Mouse (Mus musculus) liver, embryonic 16.5 days (tissue): Measurements from ENCODE around the gene Slc38a3. TPM values are rescaled to one million over a fixed set of nuclear protein-coding genes. Genes with fewer than 3 reads are reported as not detected.

Experiments
- ATAC-seq: fragments of 200-750 bp; cut with Nextera tagmentation; 2 replicates; pipeline ENCODE4 v1.8.0; 2017; ENCODE audit warnings: low read depth, mild to moderate bottlenecking, moderate number of reproducible peaks, moderate library complexity
- H3K27ac ChIP-seq: fragments of 300-500 bp; sonication (generic); 2 replicates; pipeline ENCODE4 v1.5.1; 2014; ENCODE audit warnings: mild to moderate bottlenecking, low read length
- H3K27me3 ChIP-seq: fragments of 300-500 bp; sonication (generic); 2 replicates; pipeline ENCODE4 v1.6.1; 2014; ENCODE audit warnings: low read depth, low read length, mixed read lengths; ENCODE audit not compliant: control insufficient read depth, insufficient read depth
- H3K36me3 ChIP-seq: fragments of 300-500 bp; sonication (generic); 2 replicates; pipeline ENCODE4 v1.6.1; 2014; ENCODE audit warnings: mild to moderate bottlenecking; ENCODE audit not compliant: control insufficient read depth, insufficient read depth
- H3K4me1 ChIP-seq: fragments of 300-500 bp; sonication (generic); 2 replicates; pipeline ENCODE4 v1.6.1; 2014; ENCODE audit warnings: low read depth, low read length, mixed read lengths; ENCODE audit not compliant: control insufficient read depth
- H3K4me2 ChIP-seq: fragments of 300-500 bp; sonication (generic); 2 replicates; pipeline ENCODE4 v1.6.1; 2014; ENCODE audit warnings: low read depth, low read length, mixed read lengths
- H3K4me3 ChIP-seq: fragments of 300-500 bp; sonication (generic); 2 replicates; pipeline ENCODE4 v1.5.1; 2014; ENCODE audit warnings: low read depth, mild to moderate bottlenecking, low read length
- H3K9ac ChIP-seq: fragments of 300-500 bp; sonication (generic); 2 replicates; pipeline ENCODE4 v1.6.1; 2014; ENCODE audit warnings: low read depth, low read length
- H3K9me3 ChIP-seq: fragments of 300-500 bp; sonication (generic); replicated peaks from 2 replicates; pipeline ENCODE4 v1.6.1; 2016; ENCODE audit warnings: low read length; ENCODE audit not compliant: control insufficient read depth
- WGBS: fragments of 180-500 bp; shearing (Covaris S2); extraction: QIAGEN DNeasy Blood & Tissue Kit; methylation state at CpG from one replicate; pipeline ENCODE4 v1.1.7; 2014; ENCODE audit not compliant: insufficient replicate concordance; 5-methylcytosine and 5-hydroxymethylcytosine counted together
- polyA plus RNA-seq: library from polyadenylated mRNA; unstranded; fragments of >200 nt; fragmentation: Nextera tagmentation; extraction: Ambion mirVana; gene quantifications from 2 replicates; pipeline ENCODE4 v1.2.1, GENCODE M21; 2015

Gene Slc38a3
- polyA plus RNA-seq, 1 experiment from 2014 or later = 75.2 TPM

GRCm38 (mm10) chr9:107696845-107697610 is 27.7 kb upstream of the Slc38a3 start:
- no peak overlapping the region for H3K4me2 ChIP-seq
- WGBS = 41% methylated on average over 9 of the region's 9 CpGs
- no peak overlapping the region for H3K9ac ChIP-seq
- no peaks in the 10 kb centered on the region; the same call in 1 of the 2 replicates for H3K27me3 ChIP-seq
- no peaks in the 10 kb centered on the region for H3K36me3 ChIP-seq
- H3K9me3 ChIP-seq = no peaks in the 10 kb centered on the region
- no peaks in the 10 kb centered on the region for H3K4me1 ChIP-seq
- no peak overlapping the region for H3K27ac ChIP-seq
- no peak overlapping the region for H3K4me3 ChIP-seq
- no peak for ATAC-seq

DNA sequence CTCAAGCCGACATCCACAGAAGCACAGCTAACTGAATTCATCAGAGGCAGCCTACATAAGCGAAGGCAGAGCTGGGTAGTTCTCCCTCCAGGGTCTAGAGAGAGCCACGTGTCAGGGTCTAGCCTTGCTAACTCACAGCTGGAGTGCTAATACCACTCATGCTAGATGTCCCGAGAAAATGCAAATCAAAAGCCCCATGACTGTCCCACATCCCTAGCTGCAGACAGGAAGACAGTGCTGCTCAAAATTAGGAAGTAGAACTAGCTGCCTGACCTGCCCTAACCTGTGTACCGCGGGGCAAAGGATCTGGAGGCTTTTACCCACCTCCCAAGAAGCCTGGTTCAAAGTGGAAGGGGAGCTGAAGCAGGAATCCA is 26.8 kb upstream of the Slc38a3 start:
- H3K4me2 ChIP-seq = no peak overlapping the region
- no peaks in the 10 kb centered on the region; the same call in 1 of the 2 replicates for H3K27me3 ChIP-seq
- WGBS = 18% methylated on average over 6 of the region's 6 CpGs
- H3K36me3 ChIP-seq = no peaks in the 10 kb centered on the region
- H3K9ac ChIP-seq = no peak overlapping the region
- ATAC-seq = no peak
- no peak overlapping the region for H3K27ac ChIP-seq
- no peaks in the 10 kb centered on the region for H3K4me1 ChIP-seq
- H3K9me3 ChIP-seq = no peaks in the 10 kb centered on the region
- H3K4me3 ChIP-seq = no peak overlapping the region

GRCm38 (mm10) chr9:107695441-107696105 is 26.2 kb upstream of the Slc38a3 start:
- H3K27me3 ChIP-seq = no peaks in the 10 kb centered on the region; the same call in 1 of the 2 replicates
- no peak overlapping the region for H3K27ac ChIP-seq
- ATAC-seq = no peak
- H3K4me1 ChIP-seq = no peaks in the 10 kb centered on the region
- H3K9me3 ChIP-seq = no peaks in the 10 kb centered on the region
- 64% methylated on average over 12 of the region's 12 CpGs for WGBS
- H3K4me2 ChIP-seq = no peak overlapping the region
- no peak overlapping the region for H3K4me3 ChIP-seq
- no peak overlapping the region for H3K9ac ChIP-seq
- no peaks in the 10 kb centered on the region for H3K36me3 ChIP-seq

- no peak overlapping the region for H3K4me2 ChIP-seq
- WGBS = 48% methylated on average over 7 of the region's 7 CpGs
- ATAC-seq = no peak
- H3K4me1 ChIP-seq = no peaks in the 10 kb centered on the region
- no peaks in the 10 kb centered on the region for H3K36me3 ChIP-seq
- H3K27me3 ChIP-seq = no peaks in the 10 kb centered on the region; the same call in 1 of the 2 replicates
- H3K9ac ChIP-seq = no peak overlapping the region
- no peaks in the 10 kb centered on the region for H3K9me3 ChIP-seq
- H3K27ac ChIP-seq = no peak overlapping the region
- no peak overlapping the region for H3K4me3 ChIP-seq
Observed at GRCm38 (mm10) chr9:107694627-107695026, 25.3 kb upstream of the Slc38a3 start.

DNA sequence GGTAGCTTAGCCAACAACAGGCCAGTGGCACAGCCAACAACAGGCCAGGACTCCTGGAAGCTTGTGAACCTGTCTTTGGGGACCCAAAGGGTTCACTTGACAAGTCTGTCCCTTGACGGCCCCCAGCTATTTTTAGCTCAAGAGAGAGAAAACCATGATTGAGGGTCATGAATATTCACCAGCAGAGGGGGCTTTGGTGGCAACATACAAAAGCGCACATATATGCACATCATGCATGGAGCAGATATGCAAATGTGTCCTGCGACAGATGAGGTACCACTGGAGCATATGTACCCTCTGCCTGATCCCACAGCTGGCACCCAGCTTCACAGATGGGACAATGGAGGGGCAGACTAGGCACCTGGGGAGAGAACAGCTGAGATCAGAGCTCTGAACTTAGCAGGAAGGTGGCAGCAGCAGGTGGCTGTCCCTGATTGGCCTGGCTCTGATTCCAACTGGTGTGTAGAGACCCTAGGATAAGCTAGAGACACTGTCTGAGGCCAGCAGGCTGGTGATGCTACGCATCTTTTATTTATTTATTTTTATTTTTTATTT is 24.2 kb upstream of the Slc38a3 start:
- Histone ChIP-seq H3K9me3 (no peaks in the 10 kb centered on the region), H3K4me1 (no peaks in the 10 kb centered on the region), H3K4me3 (no peak overlapping the region), H3K27ac (no peak overlapping the region), H3K9ac (no peak overlapping the region), H3K36me3 (no peaks in the 10 kb centered on the region), H3K4me2 (no peak overlapping the region), H3K27me3 (no peaks in the 10 kb centered on the region; the same call in 1 of the 2 replicates)
- no peak for ATAC-seq
- 48% methylated on average over 4 of the region's 4 CpGs for WGBS

- Histone ChIP-seq H3K27ac (no peak overlapping the region), H3K9me3 (no peaks in the 10 kb centered on the region), H3K9ac (no peak overlapping the region), H3K36me3 (no peaks in the 10 kb centered on the region), H3K4me2 (no peak overlapping the region), H3K4me3 (no peak overlapping the region), H3K4me1 (no peaks in the 10 kb centered on the region), H3K27me3 (no peaks in the 10 kb centered on the region; the same call in 1 of the 2 replicates)
- WGBS = 46% methylated on average over 5 of the region's 5 CpGs
- ATAC-seq = no peak
Observed at GRCm38 (mm10) chr9:107692785-107693184, 23.5 kb upstream of the Slc38a3 start.

- Histone ChIP-seq H3K4me2 (no peak overlapping the region), H3K27ac (no peak overlapping the region), H3K36me3 (no peaks in the 10 kb centered on the region), H3K9ac (no peak overlapping the region), H3K4me1 (no peaks in the 10 kb centered on the region), H3K4me3 (no peak overlapping the region), H3K9me3 (no peaks in the 10 kb centered on the region), H3K27me3 (no peaks in the 10 kb centered on the region; the same call in 1 of the 2 replicates)
- no peak for ATAC-seq
- 31% methylated on average over 8 of the region's 8 CpGs for WGBS
Observed at GRCm38 (mm10) chr9:107690391-107690790, 21.1 kb upstream of the Slc38a3 start.

DNA sequence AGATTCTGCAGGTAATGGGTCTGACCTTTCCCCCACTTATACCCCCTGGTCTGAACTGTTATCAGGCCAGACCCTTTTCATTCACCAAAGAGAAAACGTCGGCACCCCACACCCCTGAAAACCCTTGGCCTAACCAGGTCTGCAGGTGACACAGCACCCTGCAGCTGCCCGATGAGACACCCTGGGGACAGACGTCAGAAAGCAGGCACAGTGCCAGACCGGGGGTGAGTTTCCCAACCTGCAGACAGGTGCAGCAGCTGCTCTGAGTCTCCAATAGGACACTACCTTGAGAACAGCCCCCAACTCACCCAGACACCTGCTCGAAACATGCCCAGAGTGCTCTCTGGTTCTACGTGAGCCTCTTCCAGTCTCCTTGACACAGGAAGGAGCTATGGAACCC is 19.6 kb upstream of the Slc38a3 start:
- Histone ChIP-seq H3K4me2 (no peak overlapping the region), H3K27ac (no peak overlapping the region), H3K4me1 (no peaks in the 10 kb centered on the region), H3K9ac (no peak overlapping the region), H3K27me3 (no peaks in the 10 kb centered on the region), H3K9me3 (no peaks in the 10 kb centered on the region), H3K36me3 (no peaks in the 10 kb centered on the region), H3K4me3 (no peak overlapping the region)
- WGBS = 47% methylated on average over 7 of the region's 7 CpGs
- ATAC-seq = no peak

DNA sequence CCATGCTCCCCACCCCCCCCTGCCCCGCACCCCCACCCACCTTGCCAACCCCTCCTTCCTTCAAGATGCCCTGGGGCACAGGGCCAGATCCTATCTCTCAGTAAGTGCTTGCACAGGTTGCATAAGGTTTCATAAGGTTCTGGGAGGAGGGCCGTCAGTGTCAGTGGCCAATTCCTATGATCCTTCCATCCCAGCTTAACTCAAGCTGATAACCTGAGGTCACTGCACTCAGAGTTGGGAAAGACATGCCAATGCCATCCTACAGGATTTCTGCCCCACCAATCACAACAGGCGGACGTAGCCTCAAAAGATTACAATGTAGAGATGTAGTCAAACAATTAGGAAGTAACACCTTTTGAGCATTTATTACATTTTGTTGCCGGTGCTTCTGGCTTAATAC is 19.1 kb upstream of the Slc38a3 start:
- no peak overlapping the region for H3K4me3 ChIP-seq
- H3K4me1 ChIP-seq = no peaks in the 10 kb centered on the region
- H3K27me3 ChIP-seq = no peaks in the 10 kb centered on the region
- H3K9me3 ChIP-seq = no peaks in the 10 kb centered on the region
- 59% methylated on average over 5 of the region's 5 CpGs for WGBS
- ATAC-seq = no peak
- no peak overlapping the region for H3K4me2 ChIP-seq
- no peaks in the 10 kb centered on the region for H3K36me3 ChIP-seq
- H3K9ac ChIP-seq = no peak overlapping the region
- H3K27ac ChIP-seq = no peak overlapping the region
